Mouse (Mus musculus) heart, adult 2 months (tissue): ENCODE data around the gene Tmem167b.

Experiments used
- CTCF ChIP-seq: fragments of 200-600 bp; IDR thresholded peaks from 2 replicates; pipeline ENCODE4 v1.8.1; 2022; ENCODE audit warnings: antibody characterized with exemption, mild to moderate bottlenecking, moderate library complexity
- EP300 ChIP-seq: fragments of 200-500 bp; IDR thresholded peaks from 2 replicates; pipeline ENCODE4 v1.6.1; 2011; ENCODE audit warnings: low read depth, low read length, control low read depth; ENCODE audit not compliant: insufficient read depth
- POLR2A ChIP-seq: fragments of 200-500 bp; IDR thresholded peaks from 2 replicates; pipeline ENCODE4 v1.6.1; 2011; ENCODE audit warnings: mild to moderate bottlenecking, low read depth, low read length, control low read depth; ENCODE audit not compliant: insufficient read depth

- TF ChIP-seq CTCF (no peak), POLR2A (no peak), EP300 (no peak)
These were observed 53.4 kb downstream of the Tmem167b start for GRCm38 (mm10) chr3:108508745-108509474.
